Mouse (Mus musculus) E14TG2a.4 (cell line): ENCODE measurements around the gene Svbp.
A peak's percentile ranks its signal among the peaks of the same experiment; 100 is the strongest.

Experiments
- H3K27me3 ChIP-seq: 2 replicates; pipeline ENCODE4 v1.6.1; 2014; ENCODE audit warnings: low read length, control low read depth; ENCODE audit not compliant: insufficient read depth
- H3K36me3 ChIP-seq: 2 replicates; pipeline ENCODE4 v1.6.1; 2014; ENCODE audit warnings: low read length, control low read depth; ENCODE audit not compliant: insufficient read depth
- H3K4me1 ChIP-seq: replicated peaks from 2 replicates; pipeline ENCODE4 v1.6.1; 2014; ENCODE audit warnings: low read depth, low read length, control low read depth
- H3K4me3 ChIP-seq: replicated peaks from 2 replicates; pipeline ENCODE4 v1.5.1; 2014; ENCODE audit warnings: mild to moderate bottlenecking, low read length
- H3K9me3 ChIP-seq: 2 replicates; pipeline ENCODE4 v1.6.1; 2014; ENCODE audit warnings: low read length, control low read depth
- CTCF ChIP-seq: conservative IDR thresholded peaks from 2 replicates; pipeline ENCODE4 v1.5.1; 2014; ENCODE audit warnings: low read length
- NANOG ChIP-seq: IDR thresholded peaks from 2 replicates; pipeline ENCODE4 v1.6.1; 2014; ENCODE audit warnings: borderline replicate concordance, low read length, mixed read lengths
- POU5F1 ChIP-seq: IDR thresholded peaks from 2 replicates; pipeline ENCODE4 v1.6.1; 2014; ENCODE audit warnings: low read length, borderline replicate concordance

The Svbp gene

GRCm38 (mm10) chr4:119245556-119245955 is 50.5 kb downstream of the Svbp start:
- no peak for TF ChIP-seq CTCF
- TF ChIP-seq NANOG, result no peak
- no peak for TF ChIP-seq POU5F1
- no peaks in the 10 kb centered on the region for H3K27me3 ChIP-seq
- peaks cover 71% of the 10 kb centered on the region for H3K36me3 ChIP-seq
- peaks cover 65% of the 10 kb centered on the region for H3K4me1 ChIP-seq
- no peaks in the 10 kb centered on the region for H3K9me3 ChIP-seq
- peak overlapping the region; percentile 43 for H3K4me3 ChIP-seq

- Histone ChIP-seq H3K4me3 (peak overlapping the region; percentile 43), H3K27me3 (no peaks in the 10 kb centered on the region), H3K36me3 (peaks cover 67% of the 10 kb centered on the region), H3K9me3 (no peaks in the 10 kb centered on the region), H3K4me1 (peaks cover 65% of the 10 kb centered on the region)
- no peak for TF ChIP-seq NANOG
- TF ChIP-seq POU5F1, result no peak
Observed at GRCm38 (mm10) chr4:119245961-119246360, 50.9 kb downstream of the Svbp start.

GRCm38 (mm10) chr4:119246688-119247225 is 51.7 kb downstream of the Svbp start:
- H3K27me3 ChIP-seq, result no peaks in the 10 kb centered on the region
- H3K9me3 ChIP-seq, result no peaks in the 10 kb centered on the region
- H3K4me1 ChIP-seq, result peaks cover 65% of the 10 kb centered on the region
- peak overlapping the region; percentile 43 for H3K4me3 ChIP-seq
- H3K36me3 ChIP-seq, result peaks cover 59% of the 10 kb centered on the region
- TF ChIP-seq POU5F1 (no peak), CTCF (no peak), NANOG (no peak)

- TF ChIP-seq NANOG (no peak), CTCF (peak; percentile 27; the same call in 1 of the 2 replicates)
- peaks cover 65% of the 10 kb centered on the region for H3K4me1 ChIP-seq
- peak overlapping the region; percentile 65 for H3K4me3 ChIP-seq
- peaks cover 50% of the 10 kb centered on the region for H3K36me3 ChIP-seq
- no peaks in the 10 kb centered on the region for H3K9me3 ChIP-seq
- 0 out of 2 replicates have a peak, but pooled peaks cover 2% of the 10 kb centered on the region for H3K27me3 ChIP-seq
Observed at GRCm38 (mm10) chr4:119247462-119248235, 52.5 kb downstream of the Svbp start.

GRCm38 (mm10) chr4:119248407-119248965 is 53.4 kb downstream of the Svbp start:
- Histone ChIP-seq H3K36me3 (peaks cover 48% of the 10 kb centered on the region), H3K4me1 (peaks cover 65% of the 10 kb centered on the region), H3K4me3 (peak overlapping the region; percentile 65; the same call in 1 of the 2 replicates), H3K27me3 (peaks cover 11% of the 10 kb centered on the region), H3K9me3 (no peaks in the 10 kb centered on the region)
- TF ChIP-seq NANOG (no peak), CTCF (no peak), POU5F1 (no peak)
